Mouse (Mus musculus) spleen, postnatal 14 days (tissue): Measurements from ENCODE around the gene Rwdd3.

ENCODE experiments used
- DNase-seq, 2 experiments: peaks; one replicate each; pipeline ENCODE4 v3.0.0; 2021 to 2022; ENCODE audit warnings: low spot score in 2 of 2

The Rwdd3 gene

GRCm38 (mm10) chr3:121171243-121171871 is at the start of gene Rwdd3:
Rwdd3 (minus strand) TSS chr3:121171695.
- peak; percentile 84 to 88 for DNase-seq

- DNase-seq, result no peak
Measured at GRCm38 (mm10) chr3:121217011-121217410, 45.5 kb upstream of the Rwdd3 start.

DNA sequence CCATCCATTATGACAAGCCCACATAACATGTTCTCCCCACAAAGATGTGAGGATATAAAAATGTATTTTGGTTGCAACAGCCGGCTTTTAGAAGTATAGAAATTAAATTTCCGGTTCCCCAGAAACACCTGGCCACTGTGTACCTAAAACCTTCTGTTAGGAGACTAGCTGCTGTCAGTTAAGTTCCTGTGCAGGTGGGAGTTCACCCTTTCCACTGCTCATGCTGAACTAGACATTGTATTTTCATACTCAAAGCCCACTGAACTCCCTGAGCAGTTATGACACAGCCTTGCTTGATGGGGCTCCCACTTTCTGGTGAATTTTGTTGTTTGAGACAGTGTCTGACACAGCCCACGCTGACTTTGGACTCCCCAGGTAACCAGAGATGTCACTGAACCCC is 42.0 kb upstream of the Rwdd3 start:
- no peak for DNase-seq

DNA sequence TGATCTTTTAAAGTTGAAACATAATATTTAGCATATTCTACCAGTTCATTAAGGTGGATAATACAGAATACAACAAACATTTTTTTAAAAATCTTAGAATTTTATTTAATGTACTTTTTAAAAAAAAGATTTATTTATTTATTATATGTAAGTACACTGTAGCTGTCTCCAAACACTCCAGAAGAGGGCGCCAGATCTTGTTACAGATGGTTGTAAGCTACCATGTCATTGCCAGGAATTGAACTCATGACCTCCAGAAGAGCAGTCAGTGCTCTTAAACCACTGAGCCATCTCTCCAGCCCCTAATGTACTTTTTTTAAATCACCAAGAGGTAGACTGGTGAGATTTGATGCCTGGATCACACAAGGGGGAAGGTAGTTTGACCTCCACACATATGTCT is 40.7 kb upstream of the Rwdd3 start:
- no peak for DNase-seq

DNA sequence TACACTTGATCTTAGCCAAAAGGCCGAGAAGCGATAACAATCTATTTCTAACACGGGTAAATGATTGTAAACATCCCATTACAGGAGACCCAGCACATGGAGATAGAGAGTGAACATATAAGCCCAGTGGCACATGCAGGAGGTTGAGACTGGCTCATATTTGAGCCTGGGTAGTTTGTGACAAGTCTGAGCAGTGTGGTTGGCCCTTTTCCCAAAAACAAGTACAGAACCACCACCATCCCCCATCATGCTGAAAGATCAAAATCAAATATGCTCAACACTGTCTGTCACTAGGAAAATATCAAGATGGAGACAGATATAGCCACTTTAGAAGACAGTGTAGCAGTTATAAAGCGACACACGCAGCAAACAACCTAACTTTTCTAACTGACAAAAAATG is 37.5 kb upstream of the Rwdd3 start:
- DNase-seq, result no peak

DNA sequence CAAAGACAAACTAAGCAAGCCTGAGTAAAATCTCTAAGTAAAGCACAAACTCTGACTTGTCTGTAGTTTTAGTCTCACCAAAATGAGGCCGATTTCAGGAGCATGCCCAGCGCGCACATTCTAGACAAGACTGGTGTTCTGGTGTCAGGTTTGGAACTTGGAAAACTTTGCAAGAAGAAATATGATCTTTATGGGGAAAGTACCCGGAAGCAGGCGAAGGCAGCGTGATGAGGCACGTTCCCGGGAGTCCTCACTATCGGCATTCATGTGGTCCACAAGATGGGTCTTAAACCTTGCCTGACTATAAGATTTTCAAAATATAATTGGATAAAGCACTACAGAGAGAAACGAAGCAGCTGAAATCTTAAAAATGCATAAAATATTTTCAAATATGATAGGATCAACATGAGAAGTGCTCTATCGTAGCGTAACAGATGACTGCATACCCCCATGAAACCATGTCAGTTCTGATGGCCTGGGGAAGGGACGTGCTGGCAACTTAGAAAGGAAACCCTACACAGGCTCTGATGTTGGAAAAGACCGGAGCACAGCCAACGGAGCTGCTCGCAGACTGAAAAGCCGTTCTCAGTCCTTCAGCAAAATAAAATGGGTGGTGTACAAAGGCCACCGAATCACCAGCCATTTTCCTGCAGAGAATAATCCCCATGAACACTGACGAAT is 34.8 kb upstream of the Rwdd3 start:
- no peak for DNase-seq

DNA sequence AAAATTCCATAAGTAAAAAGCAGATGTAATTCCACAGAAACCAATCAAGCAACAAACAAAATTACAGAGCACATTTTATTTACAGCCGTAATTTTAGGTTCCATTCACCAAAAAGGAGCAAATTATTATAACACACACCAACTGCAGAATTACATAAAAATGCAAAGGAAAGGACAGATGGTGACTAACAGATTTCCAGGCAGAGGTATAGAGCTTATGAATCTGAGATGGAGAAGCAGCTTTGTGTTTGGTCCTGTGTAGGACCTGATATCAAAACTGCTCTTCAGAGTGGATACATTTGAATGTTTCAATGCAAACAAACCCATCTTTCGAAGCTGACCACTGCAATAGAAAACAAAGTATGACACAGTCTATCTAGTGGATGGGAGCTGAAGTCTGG is 31.1 kb upstream of the Rwdd3 start:
- DNase-seq, result no peak

DNA sequence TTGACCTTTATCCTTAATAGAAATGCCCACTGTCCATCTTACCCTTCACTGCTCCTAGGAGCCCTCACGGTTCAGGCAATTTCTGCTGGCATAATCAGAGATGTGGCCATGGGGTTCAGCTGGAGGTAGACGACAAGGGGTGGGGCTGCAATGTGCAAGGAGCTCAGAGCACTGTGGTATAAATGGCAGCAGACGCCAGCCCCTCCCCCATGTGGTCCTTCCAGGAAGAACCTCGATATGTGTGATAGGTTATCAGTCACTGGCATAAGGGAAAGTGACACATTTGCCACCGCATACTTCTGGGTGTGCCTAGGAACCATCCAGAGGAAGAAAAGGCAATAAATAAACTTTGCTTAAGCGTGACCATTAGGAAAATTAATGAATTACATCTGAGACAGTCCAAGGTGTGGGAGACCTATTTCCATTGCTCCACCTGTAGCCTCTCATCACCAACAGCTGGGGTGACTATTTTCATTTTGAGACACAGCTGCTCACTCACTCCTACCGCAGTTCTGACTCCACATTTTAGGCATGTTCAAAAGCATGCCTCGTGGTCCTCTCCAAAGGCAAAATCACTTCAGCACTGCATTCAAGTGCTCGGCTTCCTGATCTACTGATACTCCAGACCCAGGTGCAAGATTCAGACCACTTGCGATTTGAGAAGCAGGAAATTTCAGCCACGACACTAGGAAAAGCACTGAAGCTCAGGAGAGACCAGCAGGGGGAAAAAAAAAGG is 29.7 kb upstream of the Rwdd3 start:
- DNase-seq, result peak; percentile 22 to 25

- no peak for DNase-seq
Measured at GRCm38 (mm10) chr3:121189199-121189598, 17.7 kb upstream of the Rwdd3 start.

DNA sequence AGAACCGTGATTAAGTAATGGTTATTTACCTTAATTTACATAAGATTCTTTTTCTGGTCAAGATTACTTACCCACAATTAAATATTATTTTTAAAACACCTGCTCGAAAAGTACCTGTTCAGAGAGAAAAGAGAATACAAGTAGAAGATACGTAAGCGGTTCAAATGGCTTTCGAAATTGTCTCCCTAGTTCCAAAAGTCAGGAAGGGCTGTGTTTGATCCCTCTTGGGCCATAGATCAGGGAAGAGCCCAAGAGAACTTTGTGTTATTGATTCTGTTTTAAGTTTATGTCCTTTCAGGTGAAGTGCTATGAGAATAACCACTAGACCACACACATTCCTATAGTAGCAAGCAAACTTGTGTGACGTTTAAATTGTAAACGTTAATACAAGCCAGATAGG is 16.0 kb upstream of the Rwdd3 start:
- no peak for DNase-seq

DNA sequence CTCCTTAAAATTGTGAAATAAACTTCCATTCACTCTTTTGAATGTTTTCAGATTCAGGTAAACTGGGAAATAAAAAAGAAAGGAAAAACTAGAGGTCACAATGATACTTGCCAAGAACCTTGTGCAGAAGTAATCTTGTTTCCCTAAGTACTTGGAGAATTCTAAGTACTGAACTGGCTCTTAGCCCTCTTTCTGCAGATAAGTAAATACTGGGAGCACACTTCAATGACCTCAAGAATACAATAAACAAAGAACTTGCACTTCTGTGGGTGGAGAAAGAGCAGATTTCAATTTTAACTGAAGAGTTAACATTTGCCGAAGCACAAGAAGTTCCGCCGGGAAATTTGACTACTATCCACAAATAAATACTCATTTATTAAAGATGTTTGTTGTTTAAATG is 15.4 kb upstream of the Rwdd3 start:
- DNase-seq, result no peak

GRCm38 (mm10) chr3:121185197-121185596 is 13.7 kb upstream of the Rwdd3 start:
- DNase-seq, result no peak

DNA sequence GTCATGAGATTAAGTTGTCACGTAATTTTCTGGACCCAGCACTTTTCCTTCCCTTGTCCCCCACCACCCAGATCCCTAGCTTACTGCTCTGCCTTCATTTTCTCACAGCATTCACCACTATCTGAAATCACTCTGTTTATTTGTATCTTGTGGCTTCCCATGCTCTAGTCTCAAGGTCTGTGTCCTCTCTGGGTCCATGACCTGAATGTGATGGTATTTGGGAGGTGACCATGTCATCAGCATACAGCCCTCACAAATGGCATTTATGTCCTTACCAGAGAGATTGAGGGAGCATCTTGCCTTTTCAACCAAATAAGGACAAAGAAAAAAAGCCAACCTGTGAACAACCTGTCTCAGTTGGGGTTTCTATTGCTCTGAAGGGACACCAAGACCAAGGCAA is 4.5 kb upstream of the Rwdd3 start:
- no peak for DNase-seq

- no peak for DNase-seq
Measured at GRCm38 (mm10) chr3:121174248-121174945, 2.9 kb upstream of the Rwdd3 start.

DNA sequence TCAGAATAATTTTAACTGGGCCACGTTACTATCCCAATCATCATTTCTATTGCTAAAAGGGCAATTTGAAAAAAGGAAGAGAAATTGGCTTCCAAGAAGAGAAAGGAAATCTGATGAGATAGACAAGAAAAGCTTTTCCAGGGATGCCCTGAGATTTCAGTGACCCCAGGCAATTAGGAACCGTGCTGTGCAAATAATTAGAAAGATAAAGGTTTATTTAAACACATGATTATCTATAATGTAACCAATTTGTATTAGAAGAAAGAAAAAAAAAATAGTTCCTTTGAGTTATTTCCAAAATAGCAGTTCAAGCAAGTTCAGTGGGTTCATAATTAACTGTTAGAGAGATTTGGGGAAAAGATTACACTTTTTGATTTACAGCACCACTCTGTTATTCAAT is 1.2 kb upstream of the Rwdd3 start:
- no peak for DNase-seq

DNA sequence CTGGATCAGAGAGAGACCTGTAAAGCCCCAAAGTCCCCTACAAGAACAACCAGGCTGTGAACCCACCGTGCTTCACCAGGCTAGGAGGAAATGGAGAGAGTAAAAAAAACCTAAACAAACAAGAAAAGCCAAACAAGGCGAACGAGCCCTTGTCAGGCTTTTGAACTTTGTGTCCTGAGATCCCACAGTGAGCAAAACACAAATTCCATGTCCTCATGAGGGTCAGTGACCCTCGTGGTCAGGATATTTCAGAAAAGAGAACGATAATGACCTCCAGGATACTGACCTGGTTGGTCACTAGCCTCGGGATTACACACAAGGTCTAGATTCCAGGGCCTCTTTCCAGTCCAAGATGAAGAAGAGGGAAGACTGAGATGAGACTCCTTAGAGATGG is 374 bp upstream of the Rwdd3 start:
- no peak for DNase-seq

DNA sequence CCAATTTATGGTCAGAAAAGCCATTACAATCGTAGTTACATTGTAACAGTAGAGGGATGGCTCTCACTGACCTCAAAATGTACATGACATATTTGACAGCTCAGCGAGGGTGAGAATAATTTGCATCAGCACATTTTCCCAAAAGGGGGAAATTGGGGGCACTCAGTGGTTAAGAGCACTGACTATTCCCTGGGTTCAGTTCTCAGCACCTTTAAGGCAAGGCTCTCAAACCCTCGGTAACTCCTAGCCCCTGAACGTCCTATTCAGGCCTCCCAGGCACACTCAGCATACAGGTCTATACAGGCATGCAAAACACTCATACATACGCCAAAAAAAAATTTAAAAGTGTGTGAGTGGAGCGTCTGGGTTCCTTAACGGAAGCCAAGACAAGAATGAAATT is 864 bp downstream of the Rwdd3 start:
- no peak for DNase-seq

DNA sequence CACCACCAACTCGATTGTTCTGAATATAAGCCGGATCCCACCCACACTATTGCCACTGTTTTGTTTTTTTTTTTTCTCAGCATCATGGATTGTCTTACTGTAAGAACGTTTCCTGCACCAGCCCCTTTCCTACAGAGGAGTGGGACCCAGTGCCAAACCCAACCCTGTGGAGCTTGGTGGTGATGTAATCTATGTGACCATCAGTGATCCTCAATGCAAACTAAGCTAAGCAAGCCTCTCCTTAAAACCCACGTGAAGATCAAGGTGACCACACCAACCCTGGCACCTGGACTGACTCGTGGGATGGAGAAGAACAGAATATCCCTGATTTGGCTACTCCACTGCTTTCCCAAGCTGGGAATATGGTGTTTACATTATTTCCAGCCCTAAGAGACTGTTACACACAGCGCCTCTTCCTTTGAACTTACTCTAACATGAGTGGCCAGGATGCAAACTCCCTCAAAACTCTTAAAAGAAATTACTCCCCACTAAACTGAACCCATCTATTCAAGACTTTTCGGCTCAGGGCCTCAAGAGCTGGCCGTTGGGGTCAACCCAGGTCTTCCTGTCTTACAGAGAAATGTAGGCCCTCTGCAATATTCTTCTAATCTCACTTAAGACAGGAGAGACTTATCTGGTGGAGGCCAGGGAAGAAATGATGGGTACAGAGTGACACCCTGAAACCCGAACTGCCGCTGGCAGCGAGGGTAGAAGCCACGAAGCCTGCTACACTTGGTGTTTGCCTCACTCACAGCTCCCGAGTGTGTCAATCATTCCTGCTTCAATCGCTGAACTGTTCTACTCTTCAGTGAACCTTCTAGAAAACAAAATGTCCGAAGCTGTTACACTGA is 2.2 kb downstream of the Rwdd3 start:
- no peak for DNase-seq

DNA sequence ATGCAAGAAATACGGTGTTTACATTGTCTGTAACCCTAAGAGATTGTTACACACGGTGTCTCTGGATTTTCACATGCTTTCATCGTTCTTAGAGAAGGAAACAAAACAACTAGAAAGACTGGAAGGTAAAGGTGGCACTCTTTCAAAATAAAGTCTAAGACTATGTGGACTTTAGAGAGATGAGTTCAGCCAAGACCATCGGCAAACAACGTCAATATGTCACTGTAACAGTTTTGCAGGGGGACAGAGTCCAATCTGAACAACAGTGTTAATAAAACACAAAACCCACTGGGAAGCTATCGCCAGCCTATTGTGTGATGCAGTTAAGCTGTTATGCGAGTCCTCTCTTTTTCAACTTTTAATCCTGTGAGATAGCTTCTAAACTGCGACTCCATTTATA is 2.9 kb downstream of the Rwdd3 start:
- DNase-seq, result no peak

DNA sequence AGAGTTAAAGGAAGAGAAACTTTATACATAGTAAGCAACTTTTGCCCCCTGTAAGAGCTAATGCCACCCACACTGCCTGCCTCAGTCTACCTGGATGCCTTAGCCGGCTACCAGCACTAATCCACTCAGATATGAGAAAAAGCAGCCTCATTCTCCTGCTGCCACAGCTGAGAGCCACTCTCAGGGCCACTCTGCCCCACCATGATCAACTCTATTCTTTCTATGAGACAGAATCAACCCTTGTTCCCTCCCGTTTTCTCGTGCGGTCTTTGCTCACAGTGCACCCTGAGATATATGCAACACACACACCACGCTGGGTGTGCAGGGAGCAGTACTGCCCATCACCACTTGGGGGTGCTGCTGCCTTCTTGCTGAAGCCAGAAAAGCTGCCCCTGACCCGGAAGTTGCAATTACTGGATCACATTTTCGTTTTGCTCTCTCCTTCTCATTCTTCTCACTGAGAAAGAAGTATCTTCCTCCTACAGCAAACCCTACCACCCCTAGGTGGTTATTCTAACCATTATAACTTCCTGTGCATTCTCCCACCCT is 8.2 kb downstream of the Rwdd3 start:
- peak; percentile 67 to 80 for DNase-seq

DNA sequence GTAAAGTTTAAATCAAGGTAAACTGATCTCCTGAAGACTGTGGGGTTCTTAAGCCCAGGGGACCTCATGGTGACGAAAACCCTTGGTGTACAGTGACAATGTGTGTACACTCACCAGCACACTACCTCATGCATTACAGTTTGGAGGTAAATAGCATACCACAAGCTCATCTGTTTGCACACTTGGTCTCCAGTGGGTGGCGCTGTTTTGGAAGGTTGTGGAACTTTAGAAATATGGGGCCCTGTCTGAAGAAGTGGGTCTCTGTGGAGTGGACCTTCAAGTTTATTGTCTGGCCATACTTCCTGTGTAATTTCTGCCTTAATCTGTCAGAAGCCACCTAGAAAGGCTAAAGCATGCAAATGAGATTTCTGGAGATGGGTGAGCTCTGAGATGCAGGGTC is 9.8 kb downstream of the Rwdd3 start:
- DNase-seq, result no peak
